Mouse (Mus musculus): Measurements from ENCODE around the gene Olfr462. TPM values are rescaled to one million over a fixed set of nuclear protein-coding genes. Genes with fewer than 3 reads are reported as not detected.

The Olfr462 gene
- not detected in 2 replicates for polyA plus RNA-seq (2015; fragmentation: Nextera tagmentation; extraction: Ambion mirVana)

GRCm38 (mm10) chr11:87892168-87892567 is at the start of gene Olfr462:
Olfr462 (minus strand) TSS chr11:87892268.

GRCm38 (mm10) chr11:87920966-87921365 is 28.9 kb upstream of the Olfr462 start, which contains the start of gene Olfr464:
Olfr464 (minus strand) TSS chr11:87920967.

GRCm38 (mm10) chr11:87897287-87897686 is 5.2 kb upstream of the Olfr462 start, which contains the start of gene Olfr463:
Olfr463 (minus strand) TSS chr11:87897387.

GRCm38 (mm10) chr11:87875436-87875835 is 16.6 kb downstream of the Olfr462 start, which contains the start of gene Epx:
Epx (minus strand) TSS chr11:87875536.

GRCm38 (mm10) chr11:87852690-87853596 is 39.1 kb downstream of the Olfr462 start, which contains the start of gene Mks1:
Mks1 (plus strand) TSS chr11:87853215.

Other genes starting within 250 kb of the Olfr462 start
- 0.22 and 0.78 TPM in 2 replicates for gene Rnf43, start 229.5 kb downstream of the Olfr462 start, polyA plus RNA-seq (2015; fragmentation: Nextera tagmentation; extraction: Ambion mirVana)
- 95.1 and 107 TPM in 2 replicates for gene Supt4a, start 154.7 kb downstream of the Olfr462 start, polyA plus RNA-seq (2015; fragmentation: Nextera tagmentation; extraction: Ambion mirVana)
- gene Tspoap1, start 131.7 kb downstream of the Olfr462 start, polyA plus RNA-seq (2015; fragmentation: Nextera tagmentation; extraction: Ambion mirVana), result 0.19 TPM in 2 replicates
- 0.12 and 0.21 TPM in 2 replicates for gene Mpo, start 98.7 kb downstream of the Olfr462 start, polyA plus RNA-seq (2015; fragmentation: Nextera tagmentation; extraction: Ambion mirVana)
- 0.05 TPM in 1 of 2 replicates, not detected in the other for gene Lpo, start 64.0 kb downstream of the Olfr462 start, polyA plus RNA-seq (2015; fragmentation: Nextera tagmentation; extraction: Ambion mirVana)
- 4.5 and 4.7 TPM in 2 replicates for gene Mks1, start 39.1 kb downstream of the Olfr462 start, polyA plus RNA-seq (2015; fragmentation: Nextera tagmentation; extraction: Ambion mirVana)
- 0.33 and 0.65 TPM in 2 replicates for gene Epx, start 16.7 kb downstream of the Olfr462 start, polyA plus RNA-seq (2015; fragmentation: Nextera tagmentation; extraction: Ambion mirVana)
- gene Olfr463, start 5.1 kb upstream of the Olfr462 start, polyA plus RNA-seq (2015; fragmentation: Nextera tagmentation; extraction: Ambion mirVana), result not detected in 2 replicates
- not detected in 2 replicates for gene Olfr464, start 28.7 kb upstream of the Olfr462 start, polyA plus RNA-seq (2015; fragmentation: Nextera tagmentation; extraction: Ambion mirVana)
- gene Dynll2, start 95.3 kb upstream of the Olfr462 start, polyA plus RNA-seq (2015; fragmentation: Nextera tagmentation; extraction: Ambion mirVana), result 16.7 and 21.4 TPM in 2 replicates
- gene Srsf1, start 155.1 kb upstream of the Olfr462 start, polyA plus RNA-seq (2015; fragmentation: Nextera tagmentation; extraction: Ambion mirVana), result 76.3 and 87.9 TPM in 2 replicates
- 18.0 and 18.6 TPM in 2 replicates for gene Vezf1, start 176.0 kb upstream of the Olfr462 start, polyA plus RNA-seq (2015; fragmentation: Nextera tagmentation; extraction: Ambion mirVana)
- gene Cuedc1, start 205.8 kb upstream of the Olfr462 start, polyA plus RNA-seq (2015; fragmentation: Nextera tagmentation; extraction: Ambion mirVana), result 20.6 and 21.2 TPM in 2 replicates